Mouse (Mus musculus) heart, embryonic 13.5 days (tissue): ENCODE data around the gene Bgn. TPM values are rescaled to one million over a fixed set of nuclear protein-coding genes. Genes with fewer than 3 reads are reported as not detected.
"Not testable (repeated sequence)": the region's sequence is repeated elsewhere in the genome, so short reads cannot be mapped to it uniquely, and the experiment has no call there.

Experiments
- ATAC-seq: fragments of 200-750 bp; cut with Nextera tagmentation; 2 replicates; pipeline ENCODE4 v1.8.0; 2017; ENCODE audit warnings: moderate TSS enrichment; ENCODE audit not compliant: insufficient number of reproducible peaks, low FRiP score, low TSS enrichment; ENCODE audit errors: extremely low read depth
- H3K27ac ChIP-seq: fragments of 300-500 bp; sonication (generic); replicated peaks from 2 replicates; pipeline ENCODE4 v1.5.1; 2015; ENCODE audit warnings: moderate library complexity, mild to moderate bottlenecking, inconsistent platforms
- H3K27me3 ChIP-seq: fragments of 300-500 bp; sonication (generic); replicated peaks from 2 replicates; pipeline ENCODE4 v1.6.1; 2015; ENCODE audit warnings: mild to moderate bottlenecking, inconsistent platforms
- H3K36me3 ChIP-seq: fragments of 300-500 bp; sonication (generic); 2 replicates; pipeline ENCODE4 v1.6.1; 2015; ENCODE audit warnings: mild to moderate bottlenecking, inconsistent platforms
- H3K4me1 ChIP-seq: fragments of 300-500 bp; sonication (generic); 2 replicates; pipeline ENCODE4 v1.6.1; 2015; ENCODE audit warnings: inconsistent platforms
- H3K4me2 ChIP-seq: fragments of 300-500 bp; sonication (generic); 2 replicates; pipeline ENCODE4 v1.6.1; 2015; ENCODE audit warnings: inconsistent platforms, mild to moderate bottlenecking, moderate library complexity
- H3K4me3 ChIP-seq: fragments of 300-500 bp; sonication (generic); 2 replicates; pipeline ENCODE4 v1.5.1; 2015; ENCODE audit warnings: moderate library complexity, mild to moderate bottlenecking, inconsistent platforms
- H3K9ac ChIP-seq: fragments of 300-500 bp; sonication (generic); 2 replicates; pipeline ENCODE4 v1.6.1; 2015; ENCODE audit warnings: inconsistent platforms, mild to moderate bottlenecking, moderate library complexity
- H3K9me3 ChIP-seq: fragments of 300-500 bp; sonication (generic); 2 replicates; pipeline ENCODE4 v1.6.1; 2016; ENCODE audit warnings: inconsistent platforms
- WGBS: fragments of 180-500 bp; shearing (Covaris S2); methylation state at CpG from one replicate; pipeline ENCODE4 v1.1.7; 2015; ENCODE audit warnings: mixed read lengths; 5-methylcytosine and 5-hydroxymethylcytosine counted together
- polyA plus RNA-seq: library from polyadenylated mRNA; unstranded; fragments of >200 nt; fragmentation: Nextera tagmentation; extraction: Ambion mirVana; gene quantifications from 2 replicates; pipeline ENCODE4 v1.2.1, GENCODE M21; 2015

Gene Bgn
- polyA plus RNA-seq, 1 experiment from 2014 or later: 87.0 TPM

DNA sequence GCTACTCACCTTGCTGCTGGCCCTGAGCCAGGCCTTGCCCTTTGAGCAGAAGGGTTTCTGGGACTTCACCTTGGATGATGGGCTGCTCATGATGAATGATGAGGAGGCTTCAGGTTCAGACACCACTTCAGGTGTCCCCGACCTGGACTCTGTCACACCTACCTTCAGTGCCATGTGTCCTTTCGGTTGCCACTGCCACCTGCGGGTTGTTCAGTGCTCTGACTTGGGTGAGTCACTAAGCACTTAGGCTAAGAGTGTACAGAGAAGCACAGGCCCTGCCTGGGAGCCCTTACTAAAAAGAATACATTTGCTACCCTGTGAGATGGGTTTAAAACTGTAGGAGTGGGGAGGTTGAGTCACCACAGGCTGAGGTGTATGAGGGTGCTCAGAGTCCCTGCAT is 7.4 kb downstream of the Bgn start:
- no peak overlapping the region for H3K27ac ChIP-seq
- peaks cover 13% of the 10 kb centered on the region for H3K36me3 ChIP-seq
- H3K27me3 ChIP-seq: peaks cover 28% of the 10 kb centered on the region
- no peak overlapping the region for H3K9ac ChIP-seq
- H3K9me3 ChIP-seq: no peaks in the 10 kb centered on the region
- 72% methylated on average over 3 of the region's 3 CpGs for WGBS
- no peak for ATAC-seq
- H3K4me1 ChIP-seq: peaks cover 5% of the 10 kb centered on the region
- no peak overlapping the region for H3K4me3 ChIP-seq
- H3K4me2 ChIP-seq: no peak overlapping the region

DNA sequence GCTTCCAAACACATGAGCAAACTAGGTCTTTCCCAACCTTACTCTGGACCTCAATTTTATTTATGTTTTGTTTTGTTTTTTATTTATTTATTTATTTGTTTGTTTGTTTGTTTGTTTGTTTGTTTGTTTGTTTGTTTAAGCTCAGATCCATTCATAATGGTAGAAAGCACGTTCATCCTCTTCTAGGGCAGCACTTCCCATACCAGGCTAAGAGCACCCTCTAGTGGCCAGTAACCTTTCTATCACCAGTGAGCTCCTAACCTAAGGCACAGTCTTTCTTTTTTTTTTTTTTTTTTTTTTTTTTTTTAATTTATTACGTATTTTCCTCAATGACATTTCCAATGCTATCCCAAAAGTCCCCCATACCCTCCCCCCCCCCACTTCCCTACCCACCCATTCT is 10.2 kb downstream of the Bgn start:
- WGBS: 20% methylated on average over 2 of the region's 2 CpGs
- ATAC-seq, H3K4me3 ChIP-seq: not testable (repeated sequence)

DNA sequence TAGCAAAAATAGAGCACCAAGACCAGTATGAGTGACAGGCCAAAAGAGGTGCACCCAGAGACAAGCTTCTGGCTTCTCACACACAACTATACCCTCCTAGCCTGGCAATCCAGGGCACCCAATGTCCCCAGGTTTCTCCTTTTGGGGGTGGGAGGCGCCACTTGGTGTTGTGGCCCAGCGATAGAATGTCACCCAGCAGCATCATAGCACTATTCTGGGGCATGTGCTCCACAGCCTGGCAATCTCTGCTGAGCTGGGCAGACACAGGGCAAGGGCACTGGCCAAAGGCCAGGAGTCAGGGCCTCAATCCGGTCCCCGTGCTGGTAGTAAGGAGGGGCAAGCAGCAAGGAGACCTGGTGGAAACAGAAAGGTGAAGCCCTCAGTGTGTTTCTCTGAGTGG is 13.3 kb downstream of the Bgn start:
- no peak for ATAC-seq
- H3K4me3 ChIP-seq: no peak overlapping the region
- no peak overlapping the region for H3K9ac ChIP-seq
- H3K4me2 ChIP-seq: no peak overlapping the region
- H3K36me3 ChIP-seq: peaks cover 9% of the 10 kb centered on the region
- H3K9me3 ChIP-seq: no peaks in the 10 kb centered on the region
- H3K27me3 ChIP-seq: peaks cover 43% of the 10 kb centered on the region
- H3K27ac ChIP-seq: no peak overlapping the region
- H3K4me1 ChIP-seq: no peaks in the 10 kb centered on the region
- WGBS: 66% methylated on average over 4 of the region's 4 CpGs

More for the DNA sequence above, 10.2 kb downstream of the Bgn start:
- H3K27ac ChIP-seq, H3K9me3 ChIP-seq, H3K9ac ChIP-seq, H3K4me2 ChIP-seq, H3K4me1 ChIP-seq: not testable (repeated sequence)
- peaks cover 20% of the 10 kb centered on the region; the same call in 1 of the 2 replicates for H3K27me3 ChIP-seq
- H3K36me3 ChIP-seq: peaks cover 13% of the 10 kb centered on the region

DNA sequence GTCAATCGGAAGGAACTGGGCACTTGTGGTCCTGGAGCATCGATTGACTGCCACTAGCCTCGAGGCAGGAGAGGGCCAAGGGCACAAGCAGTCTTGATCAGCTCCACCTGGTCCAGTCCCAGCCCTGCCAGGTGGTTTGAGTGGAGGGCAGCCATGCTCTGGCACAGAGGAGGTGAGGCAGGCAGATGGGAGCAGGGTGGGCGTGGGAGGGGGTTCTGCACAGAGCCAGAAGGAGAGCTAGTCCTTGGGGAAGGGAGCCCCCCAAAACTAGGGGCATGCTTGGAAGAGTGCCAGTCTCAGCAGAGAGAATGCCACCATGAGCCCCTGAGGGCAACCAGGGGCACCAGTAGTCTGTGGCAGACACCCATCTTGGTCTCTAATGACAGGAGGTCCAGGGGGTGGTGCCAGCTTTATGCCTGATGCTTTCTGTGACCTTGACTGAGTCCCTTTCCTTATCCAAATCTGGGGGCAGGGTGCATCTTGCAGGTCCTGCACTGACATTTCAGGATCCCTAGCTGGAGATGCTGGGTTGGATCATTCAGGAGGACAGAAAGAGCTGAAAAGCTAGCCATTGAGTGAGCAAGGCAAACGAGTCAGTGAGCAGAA is 21.8 kb downstream of the Bgn start:
- H3K9ac ChIP-seq: no peak overlapping the region
- no peaks in the 10 kb centered on the region for H3K36me3 ChIP-seq
- no peak for ATAC-seq
- no peak overlapping the region for H3K4me3 ChIP-seq
- no peaks in the 10 kb centered on the region for H3K9me3 ChIP-seq
- 74% methylated on average over 5 of the region's 5 CpGs for WGBS
- no peaks in the 10 kb centered on the region for H3K4me1 ChIP-seq
- H3K27me3 ChIP-seq: peaks cover 62% of the 10 kb centered on the region
- no peak overlapping the region for H3K4me2 ChIP-seq
- no peak overlapping the region for H3K27ac ChIP-seq

DNA sequence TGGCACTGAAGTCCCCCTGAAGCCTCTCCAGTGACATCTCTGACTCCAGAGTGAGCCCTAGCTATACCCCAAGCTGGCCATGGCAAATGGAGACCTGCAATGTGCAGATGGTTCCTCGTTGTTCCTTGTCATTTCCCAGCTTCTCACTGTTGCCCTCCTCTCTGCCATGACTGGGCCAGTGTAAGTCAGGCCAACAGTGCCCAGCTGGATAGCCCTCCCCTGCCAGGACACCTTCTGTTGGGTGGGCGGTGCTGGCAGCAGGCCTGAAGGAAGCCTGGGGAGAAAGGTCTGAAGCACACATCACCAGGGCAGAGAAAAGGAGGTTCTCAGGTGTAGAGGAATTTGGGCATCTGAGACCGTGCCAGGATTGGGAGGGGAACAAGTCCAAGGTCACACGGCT is 23.2 kb downstream of the Bgn start:
- no peak for ATAC-seq
- peaks cover 55% of the 10 kb centered on the region for H3K27me3 ChIP-seq
- 80% methylated on average over 4 of the region's 4 CpGs for WGBS

DNA sequence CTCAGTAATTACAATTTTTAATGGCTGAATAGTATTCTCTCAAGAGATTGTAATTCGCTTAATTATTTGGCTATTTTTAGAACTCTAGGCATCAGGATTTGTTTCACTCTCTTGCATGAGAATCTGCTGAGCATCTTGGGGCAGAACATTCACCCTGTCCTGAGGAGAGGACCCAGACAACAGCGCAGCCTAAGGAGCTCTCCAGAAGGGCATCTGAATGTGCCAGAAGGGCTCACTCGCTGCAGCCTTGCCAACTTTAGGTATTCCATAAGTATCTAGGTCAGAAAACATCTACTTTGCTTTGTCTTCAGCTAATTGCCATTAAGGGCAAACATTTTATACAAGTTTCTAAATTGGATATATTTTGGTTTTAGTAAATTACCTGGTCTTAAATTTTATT is 25.8 kb downstream of the Bgn start:
- H3K9me3 ChIP-seq: no peaks in the 10 kb centered on the region
- H3K4me3 ChIP-seq: no peak overlapping the region
- H3K27ac ChIP-seq: no peak overlapping the region
- no peaks in the 10 kb centered on the region for H3K36me3 ChIP-seq
- WGBS: 70% methylated on average over 3 of the region's 3 CpGs
- H3K4me1 ChIP-seq: no peaks in the 10 kb centered on the region
- ATAC-seq: no peak
- H3K9ac ChIP-seq: no peak overlapping the region
- H3K4me2 ChIP-seq: no peak overlapping the region
- peaks cover 38% of the 10 kb centered on the region for H3K27me3 ChIP-seq

More for the DNA sequence above, 23.2 kb downstream of the Bgn start:
- Histone ChIP-seq H3K4me1 (no peaks in the 10 kb centered on the region), H3K9ac (no peak overlapping the region), H3K36me3 (no peaks in the 10 kb centered on the region), H3K9me3 (no peaks in the 10 kb centered on the region), H3K4me3 (no peak overlapping the region), H3K27ac (no peak overlapping the region), H3K4me2 (no peak overlapping the region)

DNA sequence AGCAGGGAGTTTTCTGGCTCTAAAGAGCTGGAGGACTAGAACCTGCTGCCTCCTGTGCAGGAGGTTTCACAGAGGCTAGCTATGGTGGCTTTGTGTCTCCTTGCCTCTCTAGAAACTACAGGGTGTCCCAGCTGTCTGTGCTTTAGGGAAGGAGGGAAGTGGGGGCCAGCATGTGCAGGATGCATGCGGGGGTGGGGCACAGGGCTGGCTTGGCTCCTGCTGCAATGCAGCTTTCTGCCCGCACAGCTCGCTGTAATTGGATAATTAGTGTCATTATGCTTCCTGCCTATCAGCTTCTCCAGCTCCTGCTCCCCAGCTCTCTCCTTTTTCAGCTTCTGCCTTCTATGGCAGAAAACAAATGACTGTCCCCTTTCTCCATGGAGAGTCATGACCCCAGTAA is 29.5 kb downstream of the Bgn start:
- ATAC-seq: no peak
- Histone ChIP-seq H3K27me3 (0 out of 2 replicates have a peak, but pooled peaks cover 21% of the 10 kb centered on the region), H3K4me1 (no peaks in the 10 kb centered on the region), H3K36me3 (no peaks in the 10 kb centered on the region), H3K9me3 (no peaks in the 10 kb centered on the region), H3K4me2 (no peak overlapping the region), H3K27ac (no peak overlapping the region), H3K4me3 (no peak overlapping the region), H3K9ac (no peak overlapping the region)
- WGBS: 51% methylated on average over 3 of the region's 3 CpGs

DNA sequence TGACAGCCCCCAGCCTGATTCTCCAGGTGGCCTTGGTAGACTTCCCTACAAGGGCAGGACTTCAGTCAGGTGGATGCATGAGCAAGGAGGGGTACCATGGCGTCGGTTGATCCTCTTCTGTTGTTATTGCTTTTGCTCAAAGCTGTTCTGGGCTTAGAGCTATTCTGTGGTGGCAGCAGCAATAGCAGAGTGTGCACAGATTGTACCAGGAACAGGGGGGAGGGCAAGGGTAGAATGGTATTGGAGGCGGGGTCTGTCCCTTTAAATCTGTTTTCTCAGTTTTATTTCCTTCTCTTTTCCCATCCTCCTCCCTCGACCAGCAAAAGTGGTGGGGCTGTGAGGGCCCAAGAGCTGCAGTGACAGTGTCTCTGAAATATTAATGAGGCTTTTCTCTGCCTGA is 33.2 kb downstream of the Bgn start:
- Histone ChIP-seq H3K4me2 (no peak overlapping the region), H3K9ac (no peak overlapping the region), H3K4me1 (no peaks in the 10 kb centered on the region), H3K27ac (peak overlapping the region; percentile 48), H3K4me3 (no peak overlapping the region), H3K9me3 (no peaks in the 10 kb centered on the region), H3K36me3 (no peaks in the 10 kb centered on the region), H3K27me3 (peaks cover 15% of the 10 kb centered on the region; the same call in 1 of the 2 replicates)
- ATAC-seq: no peak
- WGBS: 52% methylated on average over 4 of the region's 4 CpGs

DNA sequence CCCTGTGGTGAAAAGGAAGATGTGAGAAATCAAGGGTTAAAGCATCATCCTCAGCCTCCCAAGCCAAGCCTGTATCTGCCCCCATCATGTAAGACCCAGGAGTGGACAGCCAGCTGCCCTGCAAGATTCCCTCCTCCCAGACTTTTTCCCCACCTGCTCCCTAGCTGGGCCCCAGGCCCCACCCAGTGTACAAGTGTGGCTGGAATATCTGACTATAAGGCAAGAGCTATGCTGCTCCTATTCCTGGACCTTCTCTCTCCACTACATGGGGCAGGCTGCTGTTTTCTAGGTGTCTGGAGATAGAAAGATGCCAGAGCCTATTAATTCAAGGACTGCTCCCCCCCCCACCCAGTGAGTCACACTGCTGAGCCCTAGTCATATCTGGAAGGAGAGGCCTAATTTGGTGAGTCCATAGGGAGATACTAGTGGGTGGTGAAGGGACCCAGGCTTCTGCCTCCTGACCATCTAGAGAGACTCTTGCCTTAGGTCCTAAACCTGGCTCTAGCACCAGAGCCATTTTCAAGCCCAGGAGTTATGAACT is 33.7 kb downstream of the Bgn start:
- Histone ChIP-seq H3K4me2 (no peak overlapping the region), H3K36me3 (no peaks in the 10 kb centered on the region), H3K27me3 (peaks cover 9% of the 10 kb centered on the region; the same call in 1 of the 2 replicates), H3K4me1 (no peaks in the 10 kb centered on the region), H3K9ac (no peak overlapping the region), H3K27ac (peak overlapping the region; percentile 59), H3K4me3 (no peak overlapping the region), H3K9me3 (no peaks in the 10 kb centered on the region)
- ATAC-seq: peak; percentile 51; the same call in 1 of the 2 replicates

DNA sequence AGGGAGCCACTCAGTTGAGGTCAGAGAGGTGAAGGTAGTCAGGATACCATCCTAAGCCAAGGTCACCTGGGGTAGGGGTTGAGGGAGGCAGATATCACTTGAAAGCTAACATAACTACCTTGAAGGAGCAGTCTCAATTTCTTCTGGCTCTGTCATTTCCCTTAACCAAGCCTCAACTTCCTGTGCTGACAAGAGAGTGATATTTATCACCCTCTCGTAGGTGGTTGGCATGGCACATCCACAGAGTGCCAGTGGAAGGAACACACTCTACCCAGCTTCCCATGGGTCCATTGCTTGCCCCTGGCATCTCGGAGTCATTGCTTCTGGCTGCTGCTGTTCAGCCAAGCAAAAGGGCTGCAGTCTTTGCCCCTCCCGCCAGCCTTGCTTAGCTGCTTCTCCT is 37.3 kb downstream of the Bgn start:
- no peak overlapping the region for H3K27ac ChIP-seq
- no peaks in the 10 kb centered on the region for H3K36me3 ChIP-seq
- H3K4me1 ChIP-seq: no peaks in the 10 kb centered on the region
- no peak overlapping the region for H3K9ac ChIP-seq
- H3K9me3 ChIP-seq: no peaks in the 10 kb centered on the region
- peaks cover 22% of the 10 kb centered on the region for H3K27me3 ChIP-seq
- no peak for ATAC-seq
- H3K4me3 ChIP-seq: no peak overlapping the region
- H3K4me2 ChIP-seq: no peak overlapping the region
- 75% methylated on average over 3 of the region's 3 CpGs for WGBS

DNA sequence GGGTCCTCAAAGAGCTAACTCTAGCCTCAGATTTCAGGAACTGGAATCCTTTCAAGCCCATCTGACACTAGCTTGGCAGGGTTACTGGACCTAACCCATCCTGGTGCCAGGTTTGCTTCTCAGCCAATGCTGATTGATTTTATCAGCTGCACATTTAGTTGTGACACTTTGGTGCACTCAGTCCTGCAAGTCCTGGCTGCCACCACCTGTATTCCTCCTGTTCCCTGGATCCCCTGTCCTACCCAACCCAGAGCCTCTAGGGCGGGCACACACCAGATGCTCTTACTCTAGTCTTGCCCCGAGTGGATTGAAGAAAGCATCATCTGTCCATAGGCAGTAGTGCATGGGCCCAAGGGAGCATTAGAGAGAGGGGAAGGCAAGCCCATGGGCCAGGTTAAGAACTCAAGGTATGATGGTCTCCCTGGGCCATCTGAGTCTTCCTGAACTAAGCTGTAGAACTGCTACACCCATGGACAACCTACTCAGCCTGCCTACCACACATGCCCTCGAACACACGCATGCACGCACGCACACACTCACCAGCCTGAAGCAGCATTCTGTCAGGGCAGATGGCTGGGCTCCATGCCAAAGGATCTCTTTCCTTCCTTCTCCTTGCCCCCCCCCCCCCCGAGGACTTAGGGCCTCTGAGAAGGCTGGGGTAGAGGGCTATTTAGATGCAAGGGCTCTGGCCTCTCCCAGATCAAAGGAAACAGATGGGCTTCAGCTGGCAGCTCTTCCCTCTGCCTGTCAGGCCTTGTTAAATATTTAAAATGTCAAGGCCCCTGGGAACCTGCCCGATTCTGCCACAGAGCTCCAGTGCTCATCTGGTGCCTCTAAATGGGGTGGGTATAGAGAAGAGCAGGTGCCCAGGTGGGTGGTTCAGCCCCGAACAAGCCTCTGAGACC is 41.2 kb downstream of the Bgn start:
- no peak overlapping the region for H3K27ac ChIP-seq
- no peak overlapping the region for H3K4me3 ChIP-seq
- H3K27me3 ChIP-seq: peaks cover 31% of the 10 kb centered on the region
- no peak for ATAC-seq
- no peak overlapping the region for H3K9ac ChIP-seq
- no peak overlapping the region for H3K4me2 ChIP-seq
- no peaks in the 10 kb centered on the region for H3K4me1 ChIP-seq
- 68% methylated on average over 9 of the region's 9 CpGs for WGBS
- no peaks in the 10 kb centered on the region for H3K36me3 ChIP-seq
- no peaks in the 10 kb centered on the region for H3K9me3 ChIP-seq
